ENCODE assay signal across 34 mouse cellular contexts in genomic region chr4:150172107-150172506, GRCm38 (mm10). TPM values are rescaled to one million over a fixed set of nuclear protein-coding genes. Genes with fewer than 3 reads are reported as not detected.
DNase-seq lines count a peak whose midpoint lies in the region; ATAC-seq and TF ChIP-seq lines count a peak whose summit lies in the region.
"Had no signal": no experiment of that assay in that cellular context is flagged by ENCODE, and none has a peak within 500 bp of the region (broad histone marks: within the 10 kb centered on the region; RNA-seq: fewer than 3 reads in every experiment).

No protein-coding gene starts in this region.

- 47% methylated on average over 8 of the region's 8 CpGs for WGBS in liver, embryonic 11.5 days
- 44% methylated on average over 8 of the region's 8 CpGs for WGBS in liver, embryonic 15.5 days (ENCODE audit: insufficient replicate concordance)

- H3K36me3 ChIP-seq in liver, embryonic 11.5 days (ENCODE audit: control insufficient read depth, insufficient read depth, low read length): no peaks in the 10 kb centered on the region
- peaks cover 0 to 11% of the 10 kb centered on the region in 2 experiments; a peak in 2 of 4 replicates for H3K36me3 ChIP-seq in MEL (ENCODE audit: control insufficient read depth in 1 of 2, insufficient read depth in 2 of 2, low read length in 2 of 2)
- H3K36me3 ChIP-seq in liver, embryonic 15.5 days (replicated peaks): no peaks in the 10 kb centered on the region
- H3K36me3 ChIP-seq: heart, embryonic 15.5 days had no signal

- H3K4me2 ChIP-seq in liver, embryonic 11.5 days: no peak overlapping the region
- H3K4me2 ChIP-seq in liver, embryonic 15.5 days: no peak overlapping the region
- H3K4me2 ChIP-seq: heart, embryonic 11.5 days; heart, embryonic 15.5 days; hindbrain, embryonic 14.5 days had no signal

- H3K4me1 ChIP-seq in liver, embryonic 11.5 days (replicated peaks; ENCODE audit: control insufficient read depth, insufficient read depth, low read length): peaks cover 6% of the 10 kb centered on the region
- H3K4me1 ChIP-seq in MEL (ENCODE audit: control insufficient read depth in 1 of 2, insufficient read depth in 2 of 2, low read length in 2 of 2): peaks cover 5 to 18% of the 10 kb centered on the region in 2 experiments; a peak in 3 of 4 replicates
- peaks cover 9% of the 10 kb centered on the region for H3K4me1 ChIP-seq in liver, embryonic 15.5 days (replicated peaks)

- TF ChIP-seq CTCF in MEL (IDR thresholded peaks at IDR 0.05 in 2 of 3, conservative IDR thresholded peaks at IDR 0.05 in 1 of 3; ENCODE audit: control insufficient read depth in 1 of 3, insufficient read depth in 1 of 3, low read depth in 2 of 3, low read length in 3 of 3, poor library complexity in 1 of 3, severe bottlenecking in 1 of 3): no peak

- no peaks in the 10 kb centered on the region for H3K9me3 ChIP-seq in liver, embryonic 11.5 days (ENCODE audit: control insufficient read depth, low read length)
- H3K9me3 ChIP-seq in MEL (replicated peaks; ENCODE audit: insufficient read depth, low read length): no peaks in the 10 kb centered on the region
- no peaks in the 10 kb centered on the region for H3K9me3 ChIP-seq in liver, embryonic 15.5 days (replicated peaks)
- H3K9me3 ChIP-seq: heart, embryonic 15.5 days had no signal

- H3K27me3 ChIP-seq in liver, embryonic 11.5 days (replicated peaks; ENCODE audit: control insufficient read depth, insufficient read depth, low read length): no peaks in the 10 kb centered on the region
- H3K27me3 ChIP-seq in MEL (ENCODE audit: control insufficient read depth in 1 of 2, insufficient read depth in 2 of 2, low read length in 2 of 2): peaks cover 2 to 3% of the 10 kb centered on the region in 2 experiments; a peak in 3 of 4 replicates
- H3K27me3 ChIP-seq in liver, embryonic 15.5 days: no peaks in the 10 kb centered on the region; the same call in 1 of the 2 replicates
- H3K27me3 ChIP-seq: heart, embryonic 15.5 days had no signal

- TF ChIP-seq RAD21 in MEL (IDR thresholded peaks at IDR 0.05; ENCODE audit: low read depth, low read length): no peak

- no peak for TF ChIP-seq POLR2A in MEL (IDR thresholded peaks at IDR 0.05; ENCODE audit: control insufficient read depth in 1 of 2, insufficient read depth in 1 of 2, low read depth in 1 of 2, low read length in 2 of 2, poor library complexity in 1 of 2)

- no peak overlapping the region for H3K27ac ChIP-seq in liver, embryonic 11.5 days (ENCODE audit: low read depth, low read length)
- no peak overlapping the region for H3K27ac ChIP-seq in MEL (ENCODE audit: control insufficient read depth, low read depth, low read length)
- no peak overlapping the region for H3K27ac ChIP-seq in liver, embryonic 15.5 days (replicated peaks)
- H3K27ac ChIP-seq: gastrocnemius, adult 2 months; heart, embryonic 15.5 days; hindbrain, embryonic 14.5 days; hindbrain, postnatal 0 days had no signal

- H3K79me2 ChIP-seq in MEL (ENCODE audit: control insufficient read depth, insufficient read depth, low read length, poor library complexity): no peaks in the 10 kb centered on the region

- no peak for DNase-seq in liver, embryonic 11.5 days (ENCODE audit: low spot score)
- no peak for DNase-seq in liver
- DNase-seq in MEL (ENCODE audit: low read depth, low spot score): peak; percentile 38
- no peak for DNase-seq in left cerebral cortex, postnatal 25 days (ENCODE audit: low spot score in 2 of 2)
- DNase-seq: adrenal gland, adult 8-10 months; adrenal gland, postnatal 25 days; B cell, adult 2 months; cerebellum, adult 11-12 months; cerebellum, adult 9-10 months; cerebellum, postnatal 14 days; forebrain, postnatal 0 days; gastrocnemius, adult 2 months; gastrocnemius, postnatal 14 days; heart, adult 11 months; heart, postnatal 10 days; heart, postnatal 4 days had no signal

- intact Hi-C loops in left cerebral cortex, postnatal 25 days (cut with DNase I): loop anchor here (2.0 kb wide), 1 partner anchor 47 kb away; no protein-coding TSS in a partner anchor

- peak; percentile 60 for ATAC-seq in liver, embryonic 11.5 days (replicated peaks; ENCODE audit: low FRiP score)
- peak; percentile 23; the same call in 1 of the 2 replicates for ATAC-seq in liver, embryonic 15.5 days (ENCODE audit: insufficient read depth)
- ATAC-seq in erythroblast, adult 5-6 weeks (replicated peaks; ENCODE audit: low FRiP score, poor library complexity, severe bottlenecking): no peak
- ATAC-seq: activated CD4-positive, CD25-positive, alpha-beta regulatory T cell, adult 4 months; forebrain, embryonic 14.5 days; forebrain, postnatal 0 days; hindbrain, postnatal 0 days; inflammation-experienced regulatory T-cells, adult 6 months had no signal

- no peak overlapping the region for H3K4me3 ChIP-seq in liver, embryonic 11.5 days (ENCODE audit: low read depth, low read length)
- no peak overlapping the region for H3K4me3 ChIP-seq in MEL (ENCODE audit: control insufficient read depth in 1 of 2, insufficient read depth in 1 of 2, low read depth in 2 of 2, low read length in 2 of 2)
- H3K4me3 ChIP-seq in liver, embryonic 15.5 days (replicated peaks): no peak overlapping the region
- H3K4me3 ChIP-seq: gastrocnemius, adult 2 months; heart, embryonic 15.5 days had no signal

- H3K9ac ChIP-seq in liver, embryonic 11.5 days (ENCODE audit: low read depth, low read length): no peak overlapping the region
- H3K9ac ChIP-seq in MEL (ENCODE audit: control insufficient read depth, low read depth, low read length, poor library complexity, severe bottlenecking): no peak overlapping the region
- no peak overlapping the region for H3K9ac ChIP-seq in liver, embryonic 15.5 days
- H3K9ac ChIP-seq: forebrain, postnatal 0 days; heart, embryonic 15.5 days; hindbrain, embryonic 14.5 days had no signal

- peak; percentile 63 to 64 for TF ChIP-seq EP300 in MEL (IDR thresholded peaks at IDR 0.05; ENCODE audit: low read depth in 1 of 2, low read length in 2 of 2)

TF ChIP-seq in MEL, 35 proteins besides CTCF, POLR2A, EP300 and RAD21 (continues in another document):
- TF ChIP-seq MAZ (IDR thresholded peaks at IDR 0.05; ENCODE audit: low read depth, low read length): no peak
- peak; percentile 77 for TF ChIP-seq GATA1 (IDR thresholded peaks at IDR 0.05; ENCODE audit: low read depth, low read length)
- no peak for TF ChIP-seq POLR2AphosphoS5 (IDR thresholded peaks at IDR 0.05; ENCODE audit: borderline replicate concordance, low read depth, low read length)
- no peak for TF ChIP-seq MAFK (IDR thresholded peaks at IDR 0.05; ENCODE audit: borderline replicate concordance, low read depth, low read length)
- TF ChIP-seq ZMIZ1 (IDR thresholded peaks at IDR 0.05; ENCODE audit: low read depth, low read length): no peak
- no peak for TF ChIP-seq MYB (IDR thresholded peaks at IDR 0.05; ENCODE audit: low read depth, low read length)
- TF ChIP-seq MAX (IDR thresholded peaks at IDR 0.05; ENCODE audit: low read length): 0 out of 2 replicates have a peak, but pooled peaks have one; percentile 17
- no peak for TF ChIP-seq TCF12 (IDR thresholded peaks at IDR 0.05; ENCODE audit: low read depth, low read length)
- TF ChIP-seq NRF1 (IDR thresholded peaks at IDR 0.05; ENCODE audit: insufficient read depth, low read depth, low read length, poor library complexity, severe bottlenecking): no peak
- TF ChIP-seq UBTF (IDR thresholded peaks at IDR 0.05; ENCODE audit: borderline replicate concordance, insufficient read depth, low read depth, low read length): no peak
- 0 out of 2 replicates have a peak, but pooled peaks have one; percentile 21 for TF ChIP-seq SIN3A (IDR thresholded peaks at IDR 0.05; ENCODE audit: low read length)
- TF ChIP-seq KAT2A (conservative IDR thresholded peaks at IDR 0.05; ENCODE audit: low read depth, low read length): no peak
- no peak for TF ChIP-seq CHD2 (IDR thresholded peaks at IDR 0.05; ENCODE audit: low read length)
- no peak for TF ChIP-seq GABPA (IDR thresholded peaks at IDR 0.05; ENCODE audit: low read depth, low read length)
- TF ChIP-seq NELFE (IDR thresholded peaks at IDR 0.05; ENCODE audit: low read depth, low read length): no peak
- TF ChIP-seq SMC3 (IDR thresholded peaks at IDR 0.05; ENCODE audit: low read depth, low read length): no peak
- no peak for TF ChIP-seq ELF1 (IDR thresholded peaks at IDR 0.05; ENCODE audit: low read depth, low read length)
- no peak for TF ChIP-seq ZC3H11A (IDR thresholded peaks at IDR 0.05; ENCODE audit: low read depth, low read length)

RNA-seq across cellular contexts. Expression of gene Slc2a7, which starts 23.3 kb away (rescaled TPM):
- not detected in 2 replicates for polyA plus RNA-seq in liver, embryonic 11.5 days (2014; fragmentation: Nextera tagmentation; extraction: Ambion mirVana)
- not detected in 2 replicates for total RNA-seq in MEL (2012; rRNA removed)
- under 1 TPM in 1 of 2 experiments, not detected in 1; 0.06 TPM for polyA plus RNA-seq in MEL (2012; ENCODE audit: insufficient read depth in 1 of 2, insufficient read length in 2 of 2, low read depth in 1 of 2, low replicate concordance in 2 of 2, missing spikeins in 1 of 2)
- polyA plus RNA-seq in liver, embryonic 15.5 days (2015; fragmentation: Nextera tagmentation; extraction: Ambion mirVana): 0.10 TPM in 1 of 2 replicates, not detected in the other
- not detected for total RNA-seq in left cerebral cortex, postnatal 25 days (2021)
- total RNA-seq in erythroblast, adult 5-6 weeks (2015; ENCODE audit: low replicate concordance): not detected in 2 replicates
- not detected in 2 replicates for total RNA-seq in erythroblast, adult 5-6 weeks (2017; ENCODE audit: low replicate concordance)
- total RNA-seq: adrenal gland, adult 8-10 months; adrenal gland, postnatal 25 days; forebrain, postnatal 0 days; gastrocnemius, adult 2 months; gastrocnemius, postnatal 14 days; gastrocnemius, postnatal 4 days; heart, adult 8-10 months; heart, postnatal 10 days; heart, postnatal 4 days; hindbrain, postnatal 0 days had no signal
- polyA plus RNA-seq: activated CD4-positive, CD25-positive, alpha-beta regulatory T cell, adult 4 months; brain, embryonic 14.5 days; embryonic facial prominence, embryonic 11.5 days; embryonic facial prominence, embryonic 14.5 days; forebrain, embryonic 11.5 days; forebrain, embryonic 14.5 days; forebrain, postnatal 0 days; frontal cortex, adult 2 months; heart, embryonic 11.5 days; heart, embryonic 15.5 days; hindbrain, embryonic 11.5 days; hindbrain, embryonic 14.5 days; hindbrain, postnatal 0 days; inflammation-experienced regulatory T-cells, adult 6 months had no signal

RNA-seq across cellular contexts. Expression of gene Car6, which starts 29.0 kb away (rescaled TPM):
- polyA plus RNA-seq in liver, embryonic 11.5 days (2014; fragmentation: Nextera tagmentation; extraction: Ambion mirVana): not detected in 2 replicates
- not detected in 2 replicates for total RNA-seq in MEL (2012; rRNA removed)
- polyA plus RNA-seq in MEL (2012; ENCODE audit: insufficient read depth in 1 of 2, insufficient read length in 2 of 2, low read depth in 1 of 2, low replicate concordance in 2 of 2, missing spikeins in 1 of 2): under 1 TPM in 1 of 2 experiments, not detected in 1; 0.19 TPM
- polyA plus RNA-seq in liver, embryonic 15.5 days (2015; fragmentation: Nextera tagmentation; extraction: Ambion mirVana): not detected in 2 replicates
- not detected for total RNA-seq in left cerebral cortex, postnatal 25 days (2021)
- not detected in 2 replicates for total RNA-seq in erythroblast, adult 5-6 weeks (2015; ENCODE audit: low replicate concordance)
- total RNA-seq in erythroblast, adult 5-6 weeks (2017; ENCODE audit: low replicate concordance): not detected in 2 replicates
- total RNA-seq: CH12.LX; forebrain, postnatal 0 days; gastrocnemius, adult 2 months; heart, postnatal 10 days; heart, postnatal 4 days; hindbrain, postnatal 0 days had no signal
- polyA plus RNA-seq: activated CD4-positive, CD25-positive, alpha-beta regulatory T cell, adult 4 months; brain, embryonic 14.5 days; embryonic facial prominence, embryonic 14.5 days; forebrain, embryonic 11.5 days; forebrain, embryonic 14.5 days; forebrain, postnatal 0 days; frontal cortex, adult 2 months; heart, embryonic 11.5 days; heart, embryonic 15.5 days; hindbrain, embryonic 11.5 days; hindbrain, embryonic 14.5 days; hindbrain, postnatal 0 days; inflammation-experienced regulatory T-cells, adult 6 months had no signal

RNA-seq across cellular contexts. Expression of gene Slc2a5, which starts 53.0 kb away (rescaled TPM):
- polyA plus RNA-seq in liver, embryonic 11.5 days (2014; fragmentation: Nextera tagmentation; extraction: Ambion mirVana): 0.14 and 0.48 TPM in 2 replicates
- total RNA-seq in MEL (2012; rRNA removed): 0.58 and 0.65 TPM in 2 replicates
- 1 to 10 TPM in 1 of 2 experiments, not detected in 1; 4.9 TPM for polyA plus RNA-seq in MEL (2012; ENCODE audit: insufficient read depth in 1 of 2, insufficient read length in 2 of 2, low read depth in 1 of 2, low replicate concordance in 2 of 2, missing spikeins in 1 of 2)
- 0.21 and 0.30 TPM in 2 replicates for polyA plus RNA-seq in liver, embryonic 15.5 days (2015; fragmentation: Nextera tagmentation; extraction: Ambion mirVana)
- total RNA-seq in left cerebral cortex, postnatal 25 days (2021): 1 to 10 TPM; 4.9 to 6.3 TPM
- not detected in 2 replicates for total RNA-seq in erythroblast, adult 5-6 weeks (2015; ENCODE audit: low replicate concordance)
- not detected in 2 replicates for total RNA-seq in erythroblast, adult 5-6 weeks (2017; ENCODE audit: low replicate concordance)
- total RNA-seq: gastrocnemius, adult 2 months had no signal
- polyA plus RNA-seq: activated CD4-positive, CD25-positive, alpha-beta regulatory T cell, adult 4 months; inflammation-experienced regulatory T-cells, adult 6 months had no signal
